Mouse (Mus musculus) thymus, postnatal 4 days (tissue): ENCODE data around the gene Rapgef6.

Experiments
- DNase-seq: peaks from one replicate; pipeline ENCODE4 v3.0.0; 2021

Rapgef6 gene

DNA sequence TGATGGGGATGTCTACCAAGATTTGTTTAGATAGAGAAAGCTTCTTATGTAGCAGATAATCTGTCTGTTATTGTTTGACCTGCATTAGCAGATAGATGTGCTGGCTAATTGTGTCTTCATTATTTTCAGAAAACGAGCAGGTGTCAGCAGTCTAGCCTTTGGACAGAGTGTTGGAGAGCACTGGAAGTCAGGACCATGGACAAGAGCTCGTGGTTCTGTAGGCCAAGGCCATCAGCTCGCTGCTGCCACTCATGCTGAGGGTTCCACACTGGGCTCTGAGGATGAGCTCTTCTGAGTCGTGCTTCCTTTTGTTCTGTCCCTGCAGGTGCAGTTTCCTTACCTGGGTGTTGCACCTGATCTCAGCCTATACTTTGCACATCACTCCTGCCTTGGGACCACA is 173.3 kb downstream of the Rapgef6 start:
- DNase-seq = no peak

GRCm38 (mm10) chr11:54697611-54698010 is 175.0 kb downstream of the Rapgef6 start:
- no peak for DNase-seq

- DNase-seq = no peak
Measured at GRCm38 (mm10) chr11:54698636-54699035, 176.0 kb downstream of the Rapgef6 start.

- no peak for DNase-seq
Measured at GRCm38 (mm10) chr11:54699972-54700371, 177.3 kb downstream of the Rapgef6 start.

DNA sequence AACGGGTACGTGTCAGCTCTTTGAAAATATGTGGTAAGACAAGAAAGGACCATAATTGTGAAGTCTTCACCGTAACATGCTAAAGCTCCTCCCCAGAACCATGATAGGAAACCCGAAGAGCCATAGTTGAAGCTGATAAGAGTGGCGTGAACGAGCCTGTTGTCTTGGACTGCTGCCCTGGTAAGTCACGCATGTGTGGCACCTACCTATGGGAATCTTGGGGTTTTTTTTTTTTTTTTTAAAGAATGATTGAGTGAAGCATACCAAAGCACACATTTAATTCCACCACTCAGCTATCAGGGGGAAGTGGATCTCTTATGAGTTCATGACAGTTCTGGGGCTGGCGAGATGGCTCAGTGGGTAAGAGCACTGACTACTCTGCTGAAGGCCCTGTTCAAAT is 179.2 kb downstream of the Rapgef6 start:
- DNase-seq = no peak

DNA sequence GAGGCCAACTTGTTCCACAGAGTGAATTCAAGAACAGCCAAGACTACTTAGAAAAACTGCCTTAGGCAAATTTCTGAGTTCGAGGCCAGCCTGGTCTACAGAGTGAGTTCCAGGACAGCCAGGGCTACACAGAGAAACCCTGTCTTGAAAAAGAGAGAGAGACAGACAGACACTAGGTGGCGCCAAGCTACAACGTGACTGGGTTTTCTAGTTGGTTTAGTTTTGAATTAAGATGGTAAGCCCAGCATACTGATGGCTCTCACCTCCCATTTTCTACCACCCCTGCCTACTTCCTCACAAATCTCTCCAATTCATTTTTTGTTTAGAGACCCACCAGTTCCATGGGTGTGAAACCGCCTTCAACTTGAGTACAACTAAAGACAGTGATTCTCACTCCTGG is 180.7 kb downstream of the Rapgef6 start:
- peak; percentile 90 for DNase-seq

- no peak for DNase-seq
Measured at GRCm38 (mm10) chr11:54708153-54708552, 185.5 kb downstream of the Rapgef6 start.

DNA sequence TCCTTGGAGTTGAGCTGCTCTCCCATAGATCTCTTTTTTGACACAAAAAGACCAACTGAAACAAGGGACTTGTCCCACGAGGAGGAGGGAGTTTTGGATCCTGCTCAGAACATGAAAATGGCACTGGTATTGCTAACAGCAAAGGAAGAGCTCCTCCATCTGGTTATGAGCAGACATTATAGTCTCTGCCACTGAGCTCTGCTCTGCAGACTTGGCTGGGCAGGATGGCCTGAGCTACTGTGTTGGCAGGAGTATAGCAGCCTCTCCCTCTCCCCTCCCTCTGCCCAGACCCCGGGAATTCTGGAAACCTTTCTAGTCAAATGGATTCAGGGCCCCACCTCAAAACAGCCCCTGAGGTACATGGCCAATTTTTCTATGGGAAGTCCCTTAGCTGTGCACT is 187.0 kb downstream of the Rapgef6 start:
- no peak for DNase-seq

DNA sequence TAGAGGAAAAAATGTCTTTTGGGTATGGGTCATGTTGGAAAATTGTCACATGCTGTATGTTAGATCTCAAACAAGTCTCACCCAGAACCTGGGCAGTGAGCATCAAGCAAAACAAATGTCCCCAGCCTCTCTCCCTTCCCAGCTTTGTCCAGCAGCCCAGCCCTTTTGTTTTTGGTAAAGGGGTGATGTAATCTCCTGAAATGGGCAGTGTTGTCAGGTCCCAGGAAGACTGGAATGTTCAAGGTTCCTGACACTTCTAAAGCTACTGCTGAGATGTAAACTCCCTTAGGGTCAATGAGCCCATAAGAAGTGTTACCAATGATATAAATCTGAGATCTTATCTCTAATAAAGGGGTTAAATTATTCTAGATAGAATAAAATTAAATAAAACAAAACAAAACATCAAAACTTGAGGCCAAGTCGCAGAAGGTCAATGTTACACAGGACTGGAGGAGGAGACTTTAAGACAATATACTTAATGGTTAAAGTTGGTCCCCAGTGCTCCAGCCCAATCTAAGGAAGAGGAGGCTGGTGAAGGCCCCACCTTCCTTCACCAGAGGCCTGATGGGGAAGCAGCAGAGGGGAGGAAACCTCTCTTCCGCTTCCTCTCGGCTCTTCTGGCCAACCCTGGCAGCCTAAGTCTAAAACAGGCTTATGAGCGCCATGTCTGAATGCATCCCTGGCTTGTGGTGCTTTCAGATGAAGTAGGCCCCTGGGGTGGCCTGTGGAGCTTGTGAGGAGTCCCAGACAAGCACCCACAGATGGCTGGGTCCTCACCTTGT is 188.1 kb downstream of the Rapgef6 start:
- no peak for DNase-seq

GRCm38 (mm10) chr11:54712849-54713248 is 190.2 kb downstream of the Rapgef6 start:
- no peak for DNase-seq

GRCm38 (mm10) chr11:54717893-54718292 is 195.2 kb downstream of the Rapgef6 start:
- DNase-seq = no peak

DNA sequence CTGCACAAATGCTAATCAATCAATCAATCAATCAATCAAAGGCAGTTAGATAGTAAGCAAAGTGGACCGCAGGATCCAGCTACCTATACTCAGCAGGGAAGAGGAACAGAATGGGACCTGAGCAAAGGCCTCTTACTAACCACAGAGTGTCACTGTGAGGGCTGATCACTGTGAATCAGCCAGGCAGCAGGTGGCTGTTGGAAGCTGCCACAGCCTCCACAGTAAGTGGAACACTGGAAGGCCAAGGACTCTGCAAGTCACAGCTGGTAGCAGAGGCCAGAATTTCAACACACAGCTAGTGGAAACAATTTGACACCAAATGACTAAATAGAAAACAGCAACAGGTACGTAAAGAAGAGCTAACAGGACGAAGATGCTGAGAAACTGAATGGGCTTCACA is 196.0 kb downstream of the Rapgef6 start:
- no peak for DNase-seq

DNA sequence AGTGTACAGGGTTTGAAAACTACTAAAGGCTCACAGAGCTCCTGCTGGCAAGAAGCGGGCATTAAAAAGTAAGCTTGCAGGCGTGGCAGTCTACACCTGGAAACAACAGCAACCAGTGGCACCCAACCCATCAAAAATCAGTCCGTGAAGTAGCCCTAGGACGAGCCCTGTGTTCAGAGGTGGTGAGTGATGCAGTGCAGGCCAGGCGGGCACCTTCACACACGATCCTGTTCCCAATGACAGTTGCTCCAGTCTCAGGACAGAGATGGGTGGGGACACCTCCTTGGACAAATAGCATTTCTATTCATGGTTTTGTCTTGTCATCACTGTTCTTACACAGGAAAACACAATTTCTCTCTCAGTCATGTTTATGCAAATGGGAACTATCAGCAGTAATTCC is 199.4 kb downstream of the Rapgef6 start:
- DNase-seq = no peak

GRCm38 (mm10) chr11:54724353-54725034 is 201.8 kb downstream of the Rapgef6 start:
- no peak for DNase-seq

- DNase-seq = no peak
Measured at GRCm38 (mm10) chr11:54726571-54727062, 204.0 kb downstream of the Rapgef6 start.

DNA sequence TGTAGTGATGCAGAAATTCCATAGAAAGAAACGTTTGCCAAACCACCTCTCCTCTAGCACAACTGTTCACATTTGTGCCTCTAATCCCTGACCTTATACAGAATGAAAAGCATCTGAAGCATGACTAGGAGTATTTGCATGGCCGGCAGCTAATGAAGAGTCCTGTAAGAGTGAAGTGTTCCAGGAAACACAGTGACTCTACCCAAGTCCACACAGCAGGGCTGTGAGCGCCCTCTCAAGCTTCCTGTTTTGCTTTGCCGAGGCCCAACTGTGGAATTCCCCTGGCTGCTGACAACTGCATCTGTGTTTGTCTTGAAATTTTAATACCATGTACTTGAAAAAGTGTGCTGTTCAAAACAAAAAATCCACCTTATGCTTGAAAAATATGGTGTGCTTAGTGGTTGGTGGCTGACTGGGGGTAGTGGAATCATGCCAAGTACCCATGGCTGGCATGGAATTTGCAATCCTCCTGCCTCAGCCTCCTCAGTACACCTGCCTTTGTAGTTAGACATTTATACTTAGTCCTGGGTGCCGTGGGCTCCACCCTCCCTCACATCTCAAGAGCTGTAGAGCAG is 204.8 kb downstream of the Rapgef6 start:
- DNase-seq = no peak

DNA sequence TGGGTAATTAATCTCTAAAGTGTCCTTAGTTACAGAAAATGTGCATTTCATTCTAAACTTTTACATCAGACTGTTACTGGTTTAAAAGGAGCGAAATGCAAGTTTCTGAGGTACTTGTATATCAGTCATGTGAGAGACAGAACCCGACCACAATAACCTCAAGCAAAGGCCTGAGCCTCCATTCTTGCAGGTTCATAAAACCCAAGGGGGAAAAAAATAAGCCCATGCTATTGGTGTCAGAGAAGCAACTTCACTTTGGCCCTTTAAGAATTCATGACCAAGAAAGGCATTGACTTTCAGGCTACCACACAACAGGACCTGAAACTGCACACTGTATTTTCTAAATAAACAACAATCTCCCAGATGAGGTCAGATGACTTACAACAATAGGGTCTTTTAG is 205.7 kb downstream of the Rapgef6 start:
- DNase-seq = no peak

DNA sequence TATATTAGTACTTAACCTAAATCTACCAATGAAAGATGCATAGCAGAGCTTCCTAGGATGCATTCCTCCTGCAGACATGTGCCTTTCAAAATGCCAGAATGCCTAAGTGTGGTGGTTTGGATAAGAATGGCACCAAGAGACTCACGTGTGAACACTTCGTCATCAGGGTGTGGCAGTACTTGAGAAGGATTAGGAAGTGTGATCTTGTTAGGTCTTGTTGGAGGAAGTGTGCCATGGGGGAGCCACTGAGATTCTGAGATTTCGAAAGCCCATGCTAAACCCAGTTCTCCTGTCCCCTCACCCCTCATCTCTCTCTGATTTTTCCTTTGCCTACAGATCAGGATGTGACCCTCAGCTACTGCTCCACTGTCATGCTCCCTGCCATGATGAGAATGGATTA is 206.7 kb downstream of the Rapgef6 start:
- no peak for DNase-seq

DNA sequence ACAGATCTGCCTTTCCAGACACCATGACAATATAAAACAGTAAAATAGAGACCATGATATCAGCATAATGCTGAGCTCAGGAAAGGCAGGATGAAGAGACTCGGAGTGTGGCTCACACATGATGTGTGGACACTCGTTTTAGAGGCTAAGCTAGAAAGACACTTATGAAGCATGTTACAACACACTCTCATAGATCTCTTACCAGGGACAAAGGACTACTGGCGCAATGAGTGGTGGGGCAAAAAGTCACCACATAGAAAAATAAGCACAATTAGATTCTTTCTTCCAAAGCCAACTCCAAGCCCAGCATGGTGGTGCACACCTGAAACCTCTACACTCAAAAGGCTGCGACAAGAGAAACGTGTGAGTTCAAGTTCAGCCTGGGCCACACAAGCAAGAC is 208.3 kb downstream of the Rapgef6 start:
- DNase-seq = no peak

- no peak for DNase-seq
Measured at GRCm38 (mm10) chr11:54731367-54731766, 208.7 kb downstream of the Rapgef6 start.

DNA sequence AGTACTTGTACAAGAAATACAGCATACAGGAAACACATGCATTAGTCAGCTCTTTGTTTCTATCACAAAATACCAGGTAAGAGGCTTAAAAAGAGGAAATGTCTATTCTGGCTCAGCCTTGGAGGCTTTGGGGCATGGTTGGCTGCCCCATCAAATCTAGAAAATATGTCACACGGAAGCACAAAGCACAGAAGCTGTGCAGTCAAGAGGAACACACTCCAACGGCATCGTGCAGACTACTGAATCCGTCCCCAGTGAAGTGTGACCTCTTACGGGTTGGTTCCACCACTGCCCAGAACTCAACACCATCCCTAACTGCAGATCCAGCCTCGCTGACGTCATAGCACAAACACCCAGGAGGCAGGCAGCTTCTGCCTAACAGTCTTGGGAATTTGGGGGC is 210.9 kb downstream of the Rapgef6 start:
- no peak for DNase-seq

- DNase-seq = no peak
Measured at GRCm38 (mm10) chr11:54735114-54735513, 212.5 kb downstream of the Rapgef6 start.

- no peak for DNase-seq
Measured at GRCm38 (mm10) chr11:54736903-54737302, 214.3 kb downstream of the Rapgef6 start.
